Mouse (Mus musculus) myocyte (in vitro differentiated cells): ENCODE results near the gene Gpr55. TPM values are rescaled to one million over a fixed set of nuclear protein-coding genes. Genes with fewer than 3 reads are reported as not detected.

ENCODE experiments used
- H3K27me3 ChIP-seq: one replicate; pipeline ENCODE4 v1.6.1; 2011; ENCODE audit not compliant: control insufficient read depth, insufficient read depth, insufficient read length
- H3K36me3 ChIP-seq: one replicate; pipeline ENCODE4 v1.6.1; 2011; ENCODE audit not compliant: control insufficient read depth, insufficient read depth
- H3K4me2 ChIP-seq: one replicate; pipeline ENCODE4 v1.6.1; 2011; ENCODE audit warnings: low read depth, control low read depth
- H3K4me3 ChIP-seq: one replicate; pipeline ENCODE4 v1.5.1; 2011; ENCODE audit warnings: mild to moderate bottlenecking, control low read depth, moderate library complexity
- H3K79me2 ChIP-seq: one replicate; pipeline ENCODE4 v1.6.1; 2011; ENCODE audit not compliant: control insufficient read depth, insufficient read depth
- H3ac ChIP-seq: one replicate; pipeline ENCODE4 v1.6.1; 2011; ENCODE audit not compliant: control insufficient read depth, insufficient read length
- CEBPB ChIP-seq: IDR thresholded peaks from 2 replicates; pipeline ENCODE4 v1.6.1; 2011; ENCODE audit warnings: mild to moderate bottlenecking, moderate library complexity; ENCODE audit not compliant: poor library complexity, insufficient read depth, severe bottlenecking
- E2F4 ChIP-seq: IDR thresholded peaks from one replicate; pipeline ENCODE4 v1.6.1; 2011; ENCODE audit warnings: mild to moderate bottlenecking, control low read depth, moderate library complexity; ENCODE audit not compliant: insufficient read depth
- MAX ChIP-seq: IDR thresholded peaks from one replicate; pipeline ENCODE4 v1.6.1; 2011; ENCODE audit warnings: low read depth, mild to moderate bottlenecking, control low read depth
- MYOD1 ChIP-seq, 3 experiments: IDR thresholded peaks; one replicate each; pipeline ENCODE4 v1.6.1; 2011; ENCODE audit warnings: control low read depth in 2 of 3, low read depth in 2 of 3, mild to moderate bottlenecking in 2 of 3, moderate library complexity in 1 of 3; ENCODE audit not compliant: insufficient read length in 2 of 3, control insufficient read depth in 1 of 3
- MYOG ChIP-seq, 3 experiments: IDR thresholded peaks; one replicate each; pipeline ENCODE4 v1.6.1; 2011; ENCODE audit warnings: control low read depth in 2 of 3, low read depth in 2 of 3, mild to moderate bottlenecking in 2 of 3; ENCODE audit not compliant: insufficient read length in 2 of 3, control insufficient read depth in 1 of 3, insufficient read depth in 1 of 3
- POLR2A ChIP-seq: IDR thresholded peaks from one replicate; pipeline ENCODE4 v1.6.1; 2011; ENCODE audit warnings: low read depth, mild to moderate bottlenecking, control low read depth, moderate library complexity; ENCODE audit not compliant: insufficient read length
- POLR2AphosphoS2 ChIP-seq: IDR thresholded peaks from one replicate; pipeline ENCODE4 v1.6.1; 2011; ENCODE audit warnings: low read depth, control low read depth; ENCODE audit not compliant: insufficient read length
- REST ChIP-seq: IDR thresholded peaks from one replicate; pipeline ENCODE4 v1.6.1; 2011; ENCODE audit warnings: mild to moderate bottlenecking, control low read depth, moderate library complexity; ENCODE audit not compliant: insufficient read depth, insufficient read length
- SRF ChIP-seq: IDR thresholded peaks from one replicate; pipeline ENCODE4 v1.6.1; 2011; ENCODE audit warnings: low read depth; ENCODE audit not compliant: control insufficient read depth, insufficient read length
- TCF12 ChIP-seq: IDR thresholded peaks from one replicate; pipeline ENCODE4 v1.6.1; 2011; ENCODE audit warnings: mild to moderate bottlenecking, control low read depth; ENCODE audit not compliant: poor library complexity, insufficient read depth, severe bottlenecking
- TCF3 ChIP-seq: IDR thresholded peaks from one replicate; pipeline ENCODE4 v1.6.1; 2011; ENCODE audit warnings: low read depth, control low read depth; ENCODE audit not compliant: insufficient read length
- USF1 ChIP-seq: IDR thresholded peaks from one replicate; pipeline ENCODE4 v1.6.1; 2011; ENCODE audit warnings: low read depth, mild to moderate bottlenecking, control low read depth, moderate library complexity
- polyA plus RNA-seq: library from polyadenylated mRNA; unstranded; fragments of >200 nt; fragmentation: generic; extraction: Trizol; gene quantifications from one replicate; pipeline ENCODE4 v1.2.1, GENCODE M21; 2012; ENCODE audit warnings: missing spikeins

Gpr55 gene
- polyA plus RNA-seq, 1 experiment: not detected

DNA sequence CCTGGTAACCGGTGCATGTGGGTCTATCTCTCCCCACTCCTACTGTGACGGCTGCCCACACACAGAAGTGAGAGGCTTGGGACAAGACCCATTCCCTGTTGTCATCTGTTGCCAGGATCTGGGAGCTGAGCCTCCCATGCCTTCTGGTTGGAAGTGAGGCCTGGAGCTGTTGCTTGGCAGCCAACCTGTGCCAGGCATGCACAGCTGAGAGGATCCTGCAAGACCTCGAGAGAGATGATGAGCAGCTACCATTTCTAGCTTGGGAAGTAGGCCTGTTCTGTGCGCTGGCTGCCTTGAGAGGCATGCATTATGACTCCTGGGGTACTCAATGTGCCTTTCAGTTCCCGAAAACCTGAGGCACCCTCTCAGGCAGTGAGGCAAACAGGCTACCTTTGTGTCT, 29.6 kb downstream of the Gpr55 start:
- H3ac ChIP-seq: no peak overlapping the region
- TF ChIP-seq POLR2A (no peak), SRF (no peak), USF1 (no peak), CEBPB (no peak), MAX (no peak), TCF3 (no peak), E2F4 (no peak), POLR2AphosphoS2 (no peak), MYOG (IDR thresholded peaks at IDR 0.05; ENCODE audit: control insufficient read depth in 1 of 3, insufficient read depth in 1 of 3, insufficient read length in 2 of 3, low read depth in 2 of 3) (no peak), MYOD1 (IDR thresholded peaks at IDR 0.05; ENCODE audit: control insufficient read depth in 1 of 3, insufficient read length in 2 of 3, low read depth in 2 of 3) (no peak), TCF12 (no peak), REST (no peak)
- no peaks in the 10 kb centered on the region for H3K79me2 ChIP-seq
- no peaks in the 10 kb centered on the region for H3K36me3 ChIP-seq
- H3K27me3 ChIP-seq: peaks cover 13% of the 10 kb centered on the region
- no peak overlapping the region for H3K4me3 ChIP-seq
- H3K4me2 ChIP-seq: no peak overlapping the region

DNA sequence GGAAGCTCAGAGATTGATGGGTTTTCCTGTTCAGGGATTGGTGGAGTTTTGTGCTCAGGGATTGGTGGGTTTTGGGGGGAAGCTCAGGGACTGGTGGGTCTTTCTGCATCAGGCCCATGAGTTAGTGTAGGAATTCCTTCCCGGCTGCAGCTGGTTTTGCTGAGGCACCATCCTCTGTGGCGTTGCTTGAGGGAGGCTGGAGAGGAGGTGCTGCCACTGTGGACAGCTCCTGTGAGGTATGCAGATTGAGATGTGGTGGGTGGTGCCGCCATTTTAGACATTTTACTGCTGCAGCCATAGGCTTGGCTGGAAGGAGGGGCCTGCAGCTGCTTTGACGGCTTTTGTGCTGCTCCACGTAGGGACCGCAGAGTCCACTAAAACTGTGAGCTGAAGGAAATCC, 31.4 kb downstream of the Gpr55 start:
- Histone ChIP-seq H3K4me2 (no peak overlapping the region), H3K79me2 (no peaks in the 10 kb centered on the region), H3ac (no peak overlapping the region), H3K36me3 (no peaks in the 10 kb centered on the region), H3K27me3 (peaks cover 13% of the 10 kb centered on the region), H3K4me3 (no peak overlapping the region)
- TF ChIP-seq MAX (no peak), E2F4 (no peak), TCF3 (no peak), REST (no peak), POLR2AphosphoS2 (no peak), MYOD1 (IDR thresholded peaks at IDR 0.05; ENCODE audit: control insufficient read depth in 1 of 3, insufficient read length in 2 of 3, low read depth in 2 of 3) (no peak), TCF12 (no peak), MYOG (IDR thresholded peaks at IDR 0.05; ENCODE audit: control insufficient read depth in 1 of 3, insufficient read depth in 1 of 3, insufficient read length in 2 of 3, low read depth in 2 of 3) (no peak), CEBPB (no peak)

DNA sequence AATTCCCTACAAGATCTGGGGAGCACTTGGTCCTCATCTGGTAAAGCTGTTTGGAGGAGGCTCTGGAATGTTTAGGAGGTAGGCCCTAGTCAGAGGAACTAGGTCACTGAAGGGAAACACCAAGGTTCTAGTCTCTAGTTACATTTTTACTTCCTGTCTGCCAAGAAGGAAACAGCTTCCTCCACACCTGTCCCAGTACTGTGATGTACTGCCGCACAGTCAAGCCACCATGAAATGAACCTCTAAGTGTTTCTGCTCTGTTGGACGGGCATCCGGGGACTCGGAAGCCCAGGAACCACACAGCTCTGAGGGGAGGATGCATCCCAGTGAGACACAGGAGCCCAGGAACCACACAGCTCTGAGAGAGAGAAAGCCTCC, 32.1 kb downstream of the Gpr55 start:
- Histone ChIP-seq H3ac (no peak overlapping the region), H3K4me3 (no peak overlapping the region), H3K36me3 (no peaks in the 10 kb centered on the region), H3K79me2 (no peaks in the 10 kb centered on the region), H3K27me3 (peaks cover 13% of the 10 kb centered on the region), H3K4me2 (no peak overlapping the region)
- TF ChIP-seq MYOG (IDR thresholded peaks at IDR 0.05; ENCODE audit: control insufficient read depth in 1 of 3, insufficient read depth in 1 of 3, insufficient read length in 2 of 3, low read depth in 2 of 3) (no peak), TCF3 (no peak), MYOD1 (IDR thresholded peaks at IDR 0.05; ENCODE audit: control insufficient read depth in 1 of 3, insufficient read length in 2 of 3, low read depth in 2 of 3) (no peak), CEBPB (no peak), SRF (no peak), E2F4 (no peak), USF1 (no peak), MAX (no peak), POLR2A (no peak), TCF12 (no peak), REST (no peak), POLR2AphosphoS2 (no peak)

GRCm38 (mm10) chr1:85928057-85928687, 32.6 kb downstream of the Gpr55 start, which contains the start of gene 4933407L21Rik:
Gene 4933407L21Rik (plus strand): TSS chr1:85928483.
- H3K4me2 ChIP-seq: no peak within 1 kb of the TSS
- H3K27me3 ChIP-seq: peaks cover 13% of the 10 kb centered on the region
- TF ChIP-seq POLR2AphosphoS2: no peak
- TF ChIP-seq SRF: no peak
- TF ChIP-seq MAX: no peak
- TF ChIP-seq MYOD1 (IDR thresholded peaks at IDR 0.05; ENCODE audit: control insufficient read depth in 1 of 3, insufficient read length in 2 of 3, low read depth in 2 of 3): no peak
- TF ChIP-seq MYOG (IDR thresholded peaks at IDR 0.05; ENCODE audit: control insufficient read depth in 1 of 3, insufficient read depth in 1 of 3, insufficient read length in 2 of 3, low read depth in 2 of 3): no peak
- no peak for TF ChIP-seq E2F4
- no peak for TF ChIP-seq TCF3
- TF ChIP-seq USF1: no peak
- no peak for TF ChIP-seq CEBPB
- no peak for TF ChIP-seq TCF12
- TF ChIP-seq REST: no peak
- no peak for TF ChIP-seq POLR2A
- H3ac ChIP-seq: no peak within 1 kb of the TSS
- H3K79me2 ChIP-seq: no peaks in the 10 kb centered on the region
- no peaks in the 10 kb centered on the region for H3K36me3 ChIP-seq
- H3K4me3 ChIP-seq: no peak within 1 kb of the TSS
